Mouse (Mus musculus): ENCODE results near the gene Slc22a17. TPM values are rescaled to one million over a fixed set of nuclear protein-coding genes. Genes with fewer than 3 reads are reported as not detected.
A peak's percentile ranks its signal among the peaks of the same experiment; 100 is the strongest.

Gene Slc22a17
- polyA plus RNA-seq, 1 experiment from 2014 or later = 76.1 TPM

GRCm38 (mm10) chr14:54876539-54877047 lies 36.3 kb downstream of the Slc22a17 start:
- under 1% methylated on average over 59 of the region's 72 CpGs for WGBS
- Histone ChIP-seq H3K4me3 (ENCODE audit: low read depth, low read length) (peak overlapping the region; percentile 68), H3K9me3 (replicated peaks; ENCODE audit: control insufficient read depth, low read length) (no peaks in the 10 kb centered on the region), H3K27ac (ENCODE audit: low read depth, low read length) (peak overlapping the region; percentile 90), H3K4me2 (ENCODE audit: low read length) (peak overlapping the region; percentile 98), H3K9ac (ENCODE audit: low read length) (peak overlapping the region; percentile 91), H3K4me1 (ENCODE audit: control insufficient read depth, insufficient read depth, low read length) (peaks cover 10% of the 10 kb centered on the region; the same call in 1 of the 2 replicates), H3K27me3 (replicated peaks; ENCODE audit: control insufficient read depth, insufficient read depth, low read length) (no peaks in the 10 kb centered on the region), H3K36me3 (ENCODE audit: control insufficient read depth, insufficient read depth, low read length) (no peaks in the 10 kb centered on the region)
- peak; percentile 95 for DNase-seq (ENCODE audit: low spot score)
- ATAC-seq = peak; percentile 93

DNA sequence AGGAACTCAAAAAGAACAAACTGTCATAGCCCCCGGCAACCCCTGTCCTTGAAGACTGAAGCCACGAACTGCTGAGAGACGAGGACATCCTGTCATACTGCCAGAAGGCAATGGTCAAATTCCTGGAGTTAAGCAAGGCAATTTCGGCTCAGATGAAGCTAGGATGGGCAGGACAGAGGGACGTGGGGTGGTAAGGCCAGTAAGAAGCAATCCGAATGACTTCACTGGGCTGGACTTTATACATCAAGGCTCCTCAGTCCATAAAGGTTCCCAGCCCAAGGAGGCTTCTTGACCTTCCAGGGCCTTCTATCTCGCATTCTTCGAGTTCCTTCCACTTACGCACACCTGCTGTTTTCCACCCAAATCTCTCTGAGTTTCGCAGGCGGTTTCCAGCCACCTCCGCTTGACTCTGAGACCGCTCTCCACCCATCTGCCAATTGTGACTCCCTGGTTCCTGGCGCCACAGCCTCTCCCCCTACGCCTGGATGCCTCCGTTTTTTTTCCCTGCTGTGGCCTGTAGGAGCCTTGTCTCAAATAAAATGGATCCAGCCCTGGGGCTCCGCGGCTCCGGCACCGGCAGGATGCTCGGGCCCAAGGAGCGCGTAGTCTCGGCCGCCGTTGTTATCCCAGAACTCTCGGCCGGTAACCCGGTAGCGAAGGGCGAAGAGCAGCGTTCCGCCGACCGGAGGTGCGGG lies 36.9 kb downstream of the Slc22a17 start:
- peak; percentile 63 for ATAC-seq
- peak overlapping the region; percentile 68 for H3K4me3 ChIP-seq (ENCODE audit: low read depth, low read length)
- H3K4me1 ChIP-seq (ENCODE audit: control insufficient read depth, insufficient read depth, low read length) = peaks cover 10% of the 10 kb centered on the region; the same call in 1 of the 2 replicates
- peak; percentile 61 for DNase-seq (ENCODE audit: low spot score)
- no peaks in the 10 kb centered on the region for H3K9me3 ChIP-seq (replicated peaks; ENCODE audit: control insufficient read depth, low read length)
- peak overlapping the region; percentile 91 for H3K9ac ChIP-seq (ENCODE audit: low read length)
- H3K36me3 ChIP-seq (ENCODE audit: control insufficient read depth, insufficient read depth, low read length) = no peaks in the 10 kb centered on the region
- 4% methylated on average over 36 of the region's 36 CpGs for whole genome bisulfite sequencing
- H3K4me2 ChIP-seq (ENCODE audit: low read length) = peak overlapping the region; percentile 98
- H3K27me3 ChIP-seq (replicated peaks; ENCODE audit: control insufficient read depth, insufficient read depth, low read length) = no peaks in the 10 kb centered on the region
- H3K27ac ChIP-seq (ENCODE audit: low read depth, low read length) = peak overlapping the region; percentile 90

DNA sequence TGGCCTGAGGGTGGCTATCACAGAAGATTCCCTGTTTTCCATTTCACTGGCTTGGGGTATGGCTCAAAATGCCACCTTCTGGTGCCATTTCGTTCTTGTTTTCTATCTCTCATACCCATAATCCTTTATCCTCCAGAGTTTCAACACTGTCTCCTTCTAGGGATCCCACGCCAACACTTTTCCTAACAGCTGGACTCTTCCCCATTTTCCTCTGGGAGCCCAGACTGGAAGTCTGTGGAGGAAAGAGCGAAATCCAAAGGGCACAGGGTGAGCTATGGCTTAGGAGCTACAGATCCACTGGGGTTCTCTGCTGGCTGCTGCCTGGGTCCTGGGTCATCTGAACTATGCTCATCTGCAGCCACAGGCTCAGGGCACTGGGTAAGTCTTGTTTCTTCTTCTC lies 38.8 kb downstream of the Slc22a17 start:
- no peaks in the 10 kb centered on the region for H3K9me3 ChIP-seq (replicated peaks; ENCODE audit: control insufficient read depth, low read length)
- ATAC-seq = no peak
- no peak overlapping the region for H3K4me3 ChIP-seq (ENCODE audit: low read depth, low read length)
- no peaks in the 10 kb centered on the region for H3K36me3 ChIP-seq (ENCODE audit: control insufficient read depth, insufficient read depth, low read length)
- H3K4me2 ChIP-seq (ENCODE audit: low read length) = no peak overlapping the region
- no peak overlapping the region for H3K9ac ChIP-seq (ENCODE audit: low read length)
- no peak for DNase-seq (ENCODE audit: low spot score)
- H3K27me3 ChIP-seq (replicated peaks; ENCODE audit: control insufficient read depth, insufficient read depth, low read length) = no peaks in the 10 kb centered on the region
- WGBS = 93% methylated on average over 3 of the region's 3 CpGs
- no peak overlapping the region for H3K27ac ChIP-seq (ENCODE audit: low read depth, low read length)
- peaks cover 10% of the 10 kb centered on the region; the same call in 1 of the 2 replicates for H3K4me1 ChIP-seq (ENCODE audit: control insufficient read depth, insufficient read depth, low read length)

GRCm38 (mm10) chr14:54870861-54871260 lies 42.1 kb downstream of the Slc22a17 start, which contains the start of gene Homez:
Gene Homez (minus strand): TSS chr14:54870961.
- ATAC-seq = no peak
- Histone ChIP-seq H3K4me1 (ENCODE audit: control insufficient read depth, insufficient read depth, low read length) (0 out of 2 replicates have a peak, but pooled peaks cover 5% of the 10 kb centered on the region), H3K4me3 (ENCODE audit: low read depth, low read length) (no peak within 1 kb of the TSS), H3K36me3 (ENCODE audit: control insufficient read depth, insufficient read depth, low read length) (no peaks in the 10 kb centered on the region), H3K9ac (ENCODE audit: low read length) (no peak within 1 kb of the TSS), H3K27ac (ENCODE audit: low read depth, low read length) (no peak within 1 kb of the TSS), H3K27me3 (replicated peaks; ENCODE audit: control insufficient read depth, insufficient read depth, low read length) (no peaks in the 10 kb centered on the region), H3K4me2 (ENCODE audit: low read length) (no peak within 1 kb of the TSS), H3K9me3 (replicated peaks; ENCODE audit: control insufficient read depth, low read length) (no peaks in the 10 kb centered on the region)
- 90% methylated on average over 5 of the region's 5 CpGs for WGBS
- no peak for DNase-seq (ENCODE audit: low spot score)

- no peak overlapping the region for H3K4me2 ChIP-seq (ENCODE audit: low read length)
- H3K4me3 ChIP-seq (ENCODE audit: low read depth, low read length) = no peak overlapping the region
- H3K36me3 ChIP-seq (ENCODE audit: control insufficient read depth, insufficient read depth, low read length) = no peaks in the 10 kb centered on the region
- 90% methylated on average over 4 of the region's 4 CpGs for WGBS
- H3K9ac ChIP-seq (ENCODE audit: low read length) = no peak overlapping the region
- ATAC-seq = no peak
- H3K9me3 ChIP-seq (replicated peaks; ENCODE audit: control insufficient read depth, low read length) = no peaks in the 10 kb centered on the region
- peaks cover 5% of the 10 kb centered on the region for H3K4me1 ChIP-seq (ENCODE audit: control insufficient read depth, insufficient read depth, low read length)
- H3K27ac ChIP-seq (ENCODE audit: low read depth, low read length) = no peak overlapping the region
- H3K27me3 ChIP-seq (replicated peaks; ENCODE audit: control insufficient read depth, insufficient read depth, low read length) = no peaks in the 10 kb centered on the region
- DNase-seq (ENCODE audit: low spot score) = no peak
These were observed 44.9 kb downstream of the Slc22a17 start for GRCm38 (mm10) chr14:54868026-54868425.

DNA sequence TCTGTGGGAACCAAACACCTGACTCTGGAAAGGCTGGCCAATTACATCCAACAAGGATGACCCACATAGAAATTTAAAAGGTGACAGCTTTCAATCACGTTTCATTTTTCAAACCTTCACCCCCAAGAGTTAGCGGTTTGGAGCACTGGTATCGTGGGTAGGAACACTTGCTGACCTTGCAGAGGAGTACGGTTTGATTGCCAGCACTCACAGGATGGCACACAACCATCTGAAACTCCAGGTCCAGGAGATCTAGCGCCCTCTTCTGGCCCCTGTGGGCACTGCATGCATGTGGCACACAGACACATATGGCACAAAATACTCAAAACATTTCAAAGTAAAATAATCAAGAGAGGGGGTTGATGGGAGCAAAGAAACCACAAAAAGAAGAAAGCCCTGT lies 46.0 kb downstream of the Slc22a17 start:
- no peaks in the 10 kb centered on the region for H3K36me3 ChIP-seq (ENCODE audit: control insufficient read depth, insufficient read depth, low read length)

DNA sequence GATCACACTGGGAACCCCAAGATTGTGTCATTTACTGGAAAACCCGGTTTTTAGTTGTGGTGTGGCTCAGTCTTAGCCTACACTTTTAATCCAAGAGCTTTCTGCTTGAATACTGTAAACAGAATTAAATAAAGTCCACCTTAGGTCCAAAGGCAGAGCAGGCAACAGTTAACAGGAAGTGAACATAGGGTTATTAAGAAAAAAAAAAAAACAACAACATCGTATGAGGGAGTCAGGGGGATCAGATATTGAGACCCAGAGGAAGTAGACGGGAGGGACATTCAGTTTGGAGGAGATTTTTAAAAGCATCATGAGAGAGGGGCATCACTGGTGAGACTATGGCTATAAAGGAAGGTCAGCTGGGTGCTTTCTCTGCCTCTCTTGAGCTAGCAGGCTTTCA lies 46.7 kb downstream of the Slc22a17 start:
- 51% methylated on average over 3 of the region's 3 CpGs for WGBS
- DNase-seq (ENCODE audit: low spot score) (no peak), ATAC-seq (no peak)
- no peak overlapping the region for H3K4me3 ChIP-seq (ENCODE audit: low read depth, low read length)
- H3K4me1 ChIP-seq (ENCODE audit: control insufficient read depth, insufficient read depth, low read length) = peaks cover 5% of the 10 kb centered on the region
- H3K4me2 ChIP-seq (ENCODE audit: low read length) = no peak overlapping the region
- no peak overlapping the region for H3K9ac ChIP-seq (ENCODE audit: low read length)
- H3K9me3 ChIP-seq (replicated peaks; ENCODE audit: control insufficient read depth, low read length) = no peaks in the 10 kb centered on the region
- no peak overlapping the region for H3K27ac ChIP-seq (ENCODE audit: low read depth, low read length)
- no peaks in the 10 kb centered on the region for H3K36me3 ChIP-seq (ENCODE audit: control insufficient read depth, insufficient read depth, low read length)
- H3K27me3 ChIP-seq (replicated peaks; ENCODE audit: control insufficient read depth, insufficient read depth, low read length) = no peaks in the 10 kb centered on the region

More for the DNA sequence above, 46.0 kb downstream of the Slc22a17 start:
- DNase-seq (ENCODE audit: low spot score) (no peak), ATAC-seq (no peak)
- Histone ChIP-seq H3K4me2 (ENCODE audit: low read length) (no peak overlapping the region), H3K4me3 (ENCODE audit: low read depth, low read length) (no peak overlapping the region), H3K4me1 (ENCODE audit: control insufficient read depth, insufficient read depth, low read length) (peaks cover 5% of the 10 kb centered on the region), H3K9me3 (replicated peaks; ENCODE audit: control insufficient read depth, low read length) (no peaks in the 10 kb centered on the region), H3K9ac (ENCODE audit: low read length) (no peak overlapping the region), H3K27me3 (replicated peaks; ENCODE audit: control insufficient read depth, insufficient read depth, low read length) (no peaks in the 10 kb centered on the region), H3K27ac (ENCODE audit: low read depth, low read length) (no peak overlapping the region)
- 63% methylated on average over 5 of the region's 5 CpGs for WGBS

- H3K9me3 ChIP-seq (replicated peaks; ENCODE audit: control insufficient read depth, low read length) = no peaks in the 10 kb centered on the region
- DNase-seq (ENCODE audit: low spot score) (no peak), ATAC-seq (no peak)
- no peak overlapping the region for H3K4me2 ChIP-seq (ENCODE audit: low read length)
- no peaks in the 10 kb centered on the region for H3K36me3 ChIP-seq (ENCODE audit: control insufficient read depth, insufficient read depth, low read length)
- H3K4me3 ChIP-seq (ENCODE audit: low read depth, low read length) = no peak overlapping the region
- H3K9ac ChIP-seq (ENCODE audit: low read length) = no peak overlapping the region
- WGBS = 86% methylated on average over 5 of the region's 5 CpGs
- peaks cover 5% of the 10 kb centered on the region for H3K4me1 ChIP-seq (ENCODE audit: control insufficient read depth, insufficient read depth, low read length)
- no peaks in the 10 kb centered on the region for H3K27me3 ChIP-seq (replicated peaks; ENCODE audit: control insufficient read depth, insufficient read depth, low read length)
- H3K27ac ChIP-seq (ENCODE audit: low read depth, low read length) = no peak overlapping the region
These were observed 47.3 kb downstream of the Slc22a17 start for GRCm38 (mm10) chr14:54865626-54866025.

Measured in forebrain, embryonic 14.5 days (tissue).